Mouse (Mus musculus): Measurements from ENCODE around the gene Cdc27. TPM values are rescaled to one million over a fixed set of nuclear protein-coding genes. Genes with fewer than 3 reads are reported as not detected.
A peak's percentile ranks its signal among the peaks of the same experiment; 100 is the strongest.

Gene Cdc27
- total and polyA plus RNA-seq, 3 experiments: 34.0 to 86.8 (median 71.9) TPM

GRCm38 (mm10) chr11:104558065-104558464, 7.6 kb upstream of the Cdc27 start:
- Histone ChIP-seq H3K4me3 (replicated peaks in 1 of 3; ENCODE audit: low read depth in 2 of 3, low read length in 2 of 3, poor library complexity in 1 of 3) (no peak overlapping the region), H3K9ac (ENCODE audit: insufficient read depth, low read depth) (no peak overlapping the region), H3K4me1 (ENCODE audit: control insufficient read depth in 1 of 2, insufficient read depth in 2 of 2) (peaks cover 0 to 8% of the 10 kb centered on the region in 2 experiments; a peak in 1 of 4 replicates), H3K79me2 (replicated peaks; ENCODE audit: control insufficient read depth, extremely low read depth, insufficient read depth, poor library complexity, severe bottlenecking) (no peaks in the 10 kb centered on the region), H3K27me3 (replicated peaks) (no peaks in the 10 kb centered on the region), H3K9me3 (replicated peaks; ENCODE audit: low read length) (peaks cover 2% of the 10 kb centered on the region), H3K36me3 (replicated peaks in 1 of 2; ENCODE audit: control insufficient read depth in 1 of 2, insufficient read depth in 1 of 2, low read length in 1 of 2) (no peaks in the 10 kb centered on the region), H3K27ac (ENCODE audit: insufficient read depth, low read depth) (no peak overlapping the region), H3K4me2 (ENCODE audit: insufficient read depth, low read depth, poor library complexity, severe bottlenecking) (no peak overlapping the region)
- in situ Hi-C loops (cut with MboI; ENCODE audit: low pct_ligation_motif_present, low pct_unique_long_range_greater_than_20kb, low sequenced_read_pairs) (no loop called here), dilution Hi-C loops (cut with MboI; ENCODE audit: extremely low pct_ligation_motif_present, extremely low pct_unique_long_range_greater_than_20kb, low sequenced_read_pairs) (no loop called here)
- TF ChIP-seq KAT2A (IDR thresholded peaks at IDR 0.05; ENCODE audit: insufficient replicate concordance, low read length) (no peak), NRF1 (IDR thresholded peaks at IDR 0.05; ENCODE audit: low read depth, low read length) (no peak), NELFE (IDR thresholded peaks at IDR 0.05; ENCODE audit: low read depth, low read length) (no peak), CTCF (conservative IDR thresholded peaks at IDR 0.05 in 1 of 2, IDR thresholded peaks at IDR 0.05 in 1 of 2; ENCODE audit: low read depth in 2 of 2, low read length in 2 of 2) (no peak), SIN3A (IDR thresholded peaks at IDR 0.05; ENCODE audit: low read length) (no peak), ZNF384 (IDR thresholded peaks at IDR 0.05; ENCODE audit: low read depth, low read length) (no peak), RAD21 (IDR thresholded peaks at IDR 0.05; ENCODE audit: low read depth, low read length) (no peak), RCOR1 (conservative IDR thresholded peaks at IDR 0.05; ENCODE audit: low read depth, low read length) (no peak), GABPA (IDR thresholded peaks at IDR 0.05; ENCODE audit: insufficient replicate concordance, low read depth, low read length) (no peak), SMC3 (IDR thresholded peaks at IDR 0.05; ENCODE audit: low read depth, low read length) (no peak), IRF4 (IDR thresholded peaks at IDR 0.05; ENCODE audit: low read depth, low read length) (no peak), POLR2AphosphoS2 (IDR thresholded peaks at IDR 0.05; ENCODE audit: low read depth, low read length) (no peak), EP300 (IDR thresholded peaks at IDR 0.05; ENCODE audit: low read length) (no peak), HCFC1 (IDR thresholded peaks at IDR 0.05; ENCODE audit: low read depth, low read length) (no peak), PAX5 (IDR thresholded peaks at IDR 0.05; ENCODE audit: low read length) (no peak), ZC3H11A (IDR thresholded peaks at IDR 0.05; ENCODE audit: low read depth, low read length) (no peak), USF1 (IDR thresholded peaks at IDR 0.05; ENCODE audit: low read depth, low read length) (no peak), MAFK (IDR thresholded peaks at IDR 0.05; ENCODE audit: insufficient replicate concordance, low read length) (no peak)
- DNase-seq (ENCODE audit: extremely low read depth): no peak

- Histone ChIP-seq H3K79me2 (replicated peaks; ENCODE audit: control insufficient read depth, extremely low read depth, insufficient read depth, poor library complexity, severe bottlenecking) (peaks cover 51% of the 10 kb centered on the region), H3K27me3 (replicated peaks) (no peaks in the 10 kb centered on the region), H3K4me3 (replicated peaks in 1 of 3; ENCODE audit: low read depth in 2 of 3, low read length in 2 of 3, poor library complexity in 1 of 3) (peak overlapping the region; percentile 84 to 98 (median 95)), H3K9me3 (replicated peaks; ENCODE audit: low read length) (no peaks in the 10 kb centered on the region), H3K27ac (ENCODE audit: insufficient read depth, low read depth) (peak overlapping the region; percentile 85), H3K4me2 (ENCODE audit: insufficient read depth, low read depth, poor library complexity, severe bottlenecking) (peak overlapping the region; percentile 79), H3K9ac (ENCODE audit: insufficient read depth, low read depth) (peak overlapping the region; percentile 98), H3K36me3 (replicated peaks in 1 of 2; ENCODE audit: control insufficient read depth in 1 of 2, insufficient read depth in 1 of 2, low read length in 1 of 2) (peaks cover 8 to 25% of the 10 kb centered on the region in 2 experiments), H3K4me1 (ENCODE audit: control insufficient read depth in 1 of 2, insufficient read depth in 2 of 2) (peaks cover 12 to 52% of the 10 kb centered on the region in 2 experiments; a peak in 3 of 4 replicates)
- in situ Hi-C loops (cut with MboI; ENCODE audit: low pct_ligation_motif_present, low pct_unique_long_range_greater_than_20kb, low sequenced_read_pairs): no loop called here
- peak; percentile 72 for DNase-seq (ENCODE audit: extremely low read depth)
- dilution Hi-C loops (cut with MboI; ENCODE audit: extremely low pct_ligation_motif_present, extremely low pct_unique_long_range_greater_than_20kb, low sequenced_read_pairs): no loop called here
- TF ChIP-seq HCFC1 (IDR thresholded peaks at IDR 0.05; ENCODE audit: low read depth, low read length) (peak; percentile 71), POLR2A (IDR thresholded peaks at IDR 0.05; ENCODE audit: low read depth, low read length) (0 out of 2 replicates have a peak, but pooled peaks have one; percentile 5), TBP (conservative IDR thresholded peaks at IDR 0.05; ENCODE audit: low read depth, low read length) (no peak; the same call in 1 of the 2 replicates), PAX5 (IDR thresholded peaks at IDR 0.05; ENCODE audit: low read length) (no peak), MEF2A (IDR thresholded peaks at IDR 0.05; ENCODE audit: borderline replicate concordance, low read depth, low read length) (no peak; the same call in none of the 2 replicates), NELFE (IDR thresholded peaks at IDR 0.05; ENCODE audit: low read depth, low read length) (no peak), CHD1 (IDR thresholded peaks at IDR 0.05; ENCODE audit: low read depth, low read length) (peak; percentile 94), MYC (IDR thresholded peaks at IDR 0.05; ENCODE audit: low read depth, low read length) (0 out of 2 replicates have a peak, but pooled peaks have one; percentile 43), ELF1 (IDR thresholded peaks at IDR 0.05; ENCODE audit: low read depth, low read length) (no peak), KAT2A (IDR thresholded peaks at IDR 0.05; ENCODE audit: insufficient replicate concordance, low read length) (peak; percentile 89; the same call in 1 of the 2 replicates), CTCF (conservative IDR thresholded peaks at IDR 0.05 in 1 of 2, IDR thresholded peaks at IDR 0.05 in 1 of 2; ENCODE audit: low read depth in 2 of 2, low read length in 2 of 2) (no peak), MAX (IDR thresholded peaks at IDR 0.05; ENCODE audit: low read length) (0 out of 2 replicates have a peak, but pooled peaks have one; percentile 41), SIN3A (IDR thresholded peaks at IDR 0.05; ENCODE audit: low read length) (peak; percentile 82), SMC3 (IDR thresholded peaks at IDR 0.05; ENCODE audit: low read depth, low read length) (no peak), ZKSCAN1 (IDR thresholded peaks at IDR 0.05; ENCODE audit: borderline replicate concordance, low read depth, low read length) (peak; percentile 50; the same call in 1 of the 2 replicates), EP300 (IDR thresholded peaks at IDR 0.05; ENCODE audit: low read length) (0 out of 2 replicates have a peak, but pooled peaks have one; percentile 13), NRF1 (IDR thresholded peaks at IDR 0.05; ENCODE audit: low read depth, low read length) (0 out of 2 replicates have a peak, but pooled peaks have one; percentile 9), TCF12 (IDR thresholded peaks at IDR 0.05; ENCODE audit: low read depth, low read length) (peak; percentile 63), RCOR1 (conservative IDR thresholded peaks at IDR 0.05; ENCODE audit: low read depth, low read length) (no peak; the same call in 1 of the 2 replicates), MXI1 (IDR thresholded peaks at IDR 0.05; ENCODE audit: low read depth, low read length) (peak; percentile 71)
Measured at GRCm38 (mm10) chr11:104549438-104550405, 698 bp downstream of the Cdc27 start.

Data from CH12.LX (cell line).